Mouse (Mus musculus) lung, adult 2 months (tissue): ENCODE measurements around the gene Nr1h2.

Source experiments
- CTCF ChIP-seq: fragments of 200-500 bp; IDR thresholded peaks from 2 replicates; pipeline ENCODE4 v1.5.1; 2011; ENCODE audit warnings: mild to moderate bottlenecking, low read length, control low read depth; ENCODE audit not compliant: insufficient read depth
- POLR2A ChIP-seq: fragments of 200-500 bp; IDR thresholded peaks from 2 replicates; pipeline ENCODE4 v1.6.1; 2011; ENCODE audit warnings: low read depth, mild to moderate bottlenecking, control low read depth, low read length, borderline replicate concordance; ENCODE audit errors: extremely low read depth

- TF ChIP-seq POLR2A (no peak), CTCF (no peak)
Measured at GRCm38 (mm10) chr7:44551731-44552130, 2.0 kb downstream of the Nr1h2 start.
